Mouse (Mus musculus): ENCODE measurements around the gene Hes5.

Hes5 gene

GRCm38 (mm10) chr4:154942632-154943322 lies 17.9 kb upstream of the Hes5 start:
- DNase-seq = no peak

- DNase-seq = no peak
Measured at GRCm38 (mm10) chr4:154943323-154944039, 17.2 kb upstream of the Hes5 start.

- DNase-seq = peak; percentile 91
Measured at GRCm38 (mm10) chr4:154944121-154944590, 16.6 kb upstream of the Hes5 start.

GRCm38 (mm10) chr4:154946319-154946718 lies 14.4 kb upstream of the Hes5 start:
- DNase-seq = peak; percentile 86

- DNase-seq = peak; percentile 56
Measured at GRCm38 (mm10) chr4:154948066-154948939, 12.4 kb upstream of the Hes5 start.

- no peak for DNase-seq
Measured at GRCm38 (mm10) chr4:154948940-154949588, 11.7 kb upstream of the Hes5 start.

GRCm38 (mm10) chr4:154949589-154949982 lies 11.1 kb upstream of the Hes5 start:
- DNase-seq = no peak

GRCm38 (mm10) chr4:154952461-154953241 lies 8.1 kb upstream of the Hes5 start:
- DNase-seq = no peak

- DNase-seq = no peak
Measured at GRCm38 (mm10) chr4:154956604-154957003, 4.1 kb upstream of the Hes5 start.

- DNase-seq = no peak
Measured at GRCm38 (mm10) chr4:154957289-154957993, 3.3 kb upstream of the Hes5 start.

- DNase-seq = peak; percentile 47
Measured at GRCm38 (mm10) chr4:154958171-154958570, 2.6 kb upstream of the Hes5 start.

- DNase-seq = no peak
Measured at GRCm38 (mm10) chr4:154958621-154959020, 2.1 kb upstream of the Hes5 start.

- DNase-seq = no peak
Measured at GRCm38 (mm10) chr4:154960021-154960689, 568 bp upstream of the Hes5 start.

- peak; percentile 44 for DNase-seq
Measured at GRCm38 (mm10) chr4:154961226-154961738, 559 bp downstream of the Hes5 start.

- peak; percentile 28 for DNase-seq
Measured at GRCm38 (mm10) chr4:154961911-154962310, 1.2 kb downstream of the Hes5 start.

GRCm38 (mm10) chr4:154962683-154963082 lies 2.0 kb downstream of the Hes5 start:
- no peak for DNase-seq

GRCm38 (mm10) chr4:154963190-154963836 lies 2.6 kb downstream of the Hes5 start:
- DNase-seq = no peak

GRCm38 (mm10) chr4:154963901-154964580 lies 3.3 kb downstream of the Hes5 start, which contains the start of gene Pank4:
Gene Pank4 (plus strand): TSS chr4:154964123.
- DNase-seq = peak; percentile 95

- peak; percentile 26 for DNase-seq
Measured at GRCm38 (mm10) chr4:154964581-154965235, 4.0 kb downstream of the Hes5 start.

Measured in lung, postnatal 10 days (tissue).